Mouse (Mus musculus) spleen, postnatal 14 days (tissue): ENCODE data around the gene Focad.

Experiments used
- DNase-seq, 2 experiments: peaks; one replicate each; pipeline ENCODE4 v3.0.0; 2021 to 2022; ENCODE audit warnings: low spot score in 2 of 2

Gene Focad

GRCm38 (mm10) chr4:88094062-88094767 is at the start of gene Focad:
Focad (plus strand) TSS chr4:88094629.
- peak; percentile 95 to 96 for DNase-seq

GRCm38 (mm10) chr4:88045151-88045550 is 49.3 kb upstream of the Focad start:
- no peak for DNase-seq

- no peak for DNase-seq
Observed at GRCm38 (mm10) chr4:88046280-88046679, 48.1 kb upstream of the Focad start.

GRCm38 (mm10) chr4:88075388-88075787 is 19.0 kb upstream of the Focad start:
- DNase-seq, result no peak

- DNase-seq, result no peak
Observed at GRCm38 (mm10) chr4:88078983-88079382, 15.4 kb upstream of the Focad start.

- DNase-seq, result no peak
Observed at GRCm38 (mm10) chr4:88081417-88081816, 13.0 kb upstream of the Focad start.

GRCm38 (mm10) chr4:88081885-88082284 is 12.5 kb upstream of the Focad start:
- no peak for DNase-seq

- DNase-seq, result no peak
Observed at GRCm38 (mm10) chr4:88082381-88082780, 12.0 kb upstream of the Focad start.

- no peak for DNase-seq
Observed at GRCm38 (mm10) chr4:88083781-88084180, 10.6 kb upstream of the Focad start.

GRCm38 (mm10) chr4:88090316-88090715 is 4.1 kb upstream of the Focad start:
- no peak for DNase-seq

GRCm38 (mm10) chr4:88094768-88095420 is 465 bp downstream of the Focad start:
- DNase-seq, result no peak

- DNase-seq, result no peak
Observed at GRCm38 (mm10) chr4:88095693-88096092, 1.3 kb downstream of the Focad start.

GRCm38 (mm10) chr4:88108585-88108984 is 14.2 kb downstream of the Focad start:
- no peak for DNase-seq

GRCm38 (mm10) chr4:88117331-88117730 is 22.9 kb downstream of the Focad start:
- no peak for DNase-seq

GRCm38 (mm10) chr4:88117942-88118341 is 23.5 kb downstream of the Focad start:
- no peak for DNase-seq

- DNase-seq, result no peak
Observed at GRCm38 (mm10) chr4:88118750-88119395, 24.4 kb downstream of the Focad start.

- no peak for DNase-seq
Observed at GRCm38 (mm10) chr4:88120091-88120490, 25.7 kb downstream of the Focad start.

GRCm38 (mm10) chr4:88122472-88122871 is 28.0 kb downstream of the Focad start:
- no peak for DNase-seq

GRCm38 (mm10) chr4:88135936-88136335 is 41.5 kb downstream of the Focad start:
- no peak for DNase-seq

GRCm38 (mm10) chr4:88136528-88136927 is 42.1 kb downstream of the Focad start:
- DNase-seq, result no peak

- no peak for DNase-seq
Observed at GRCm38 (mm10) chr4:88138366-88138917, 44.0 kb downstream of the Focad start.

- DNase-seq, result no peak
Observed at GRCm38 (mm10) chr4:88149462-88149861, 55.0 kb downstream of the Focad start.
